Mouse (Mus musculus) megakaryocyte-erythroid progenitor cell, adult 5-6 weeks (primary cell): ENCODE measurements around the gene Creb3l4. TPM values are rescaled to one million over a fixed set of nuclear protein-coding genes. Genes with fewer than 3 reads are reported as not detected.

Experiments used
- ATAC-seq: replicated peaks from 2 replicates; pipeline ENCODE4 v1.8.0; 2016; ENCODE audit warnings: mild to moderate bottlenecking, inconsistent platforms; ENCODE audit not compliant: severe bottlenecking, poor library complexity, low FRiP score, low TSS enrichment
- total RNA-seq, 2 experiments: library from RNA; stranded (forward) in 1 of 2; stranded (reverse) in 1 of 2; fragments of 200-1000, 215-1000 nt in 1 of 2; fragments of >200 nt in 1 of 2; fragmentation: Nextera tagmentation in 1 of 2; gene quantifications; 2 replicates each; pipeline ENCODE4 v1.2.3; 2014 to 2017

The Creb3l4 gene
- total RNA-seq, 2 experiments from 2014 or later, result not detected

DNA sequence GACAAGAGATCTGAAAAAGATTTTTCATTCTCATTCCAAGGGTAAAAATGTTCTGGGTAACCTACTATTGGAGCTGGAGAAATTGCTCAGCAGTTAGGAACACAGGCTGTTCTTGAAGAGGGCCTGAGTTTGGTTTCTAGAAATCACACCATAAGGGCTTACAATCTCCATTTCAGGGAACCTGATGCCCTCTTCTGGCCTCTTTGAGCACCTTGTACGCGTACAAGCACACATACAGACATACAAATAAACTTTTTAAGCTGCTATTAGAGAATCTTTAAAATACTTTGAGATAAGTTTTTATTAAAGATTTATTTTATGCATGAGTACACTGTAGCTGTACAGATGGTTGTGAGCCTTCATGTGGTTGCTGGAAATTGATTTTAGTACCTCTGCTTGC is 38.7 kb downstream of the Creb3l4 start:
- no peak for ATAC-seq

DNA sequence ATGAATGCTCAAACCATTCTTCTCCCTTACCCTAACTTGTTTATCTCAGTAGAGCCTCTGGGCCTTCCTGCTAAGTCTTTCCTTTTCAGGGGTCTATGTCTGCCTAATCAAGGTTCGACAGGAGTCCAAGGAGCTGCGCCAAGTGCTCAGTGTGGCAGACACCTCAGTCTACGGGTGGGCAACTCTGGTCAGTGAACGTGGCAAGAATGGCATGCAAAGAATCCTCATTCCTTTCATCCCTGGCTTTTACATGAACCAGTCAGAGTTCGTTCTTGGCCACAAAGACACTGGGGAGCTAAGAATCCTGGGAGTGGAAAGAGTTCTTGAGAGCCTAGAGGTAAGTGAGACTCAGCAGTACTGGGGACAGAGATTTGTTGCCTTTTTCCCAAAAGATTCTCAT is 39.7 kb downstream of the Creb3l4 start:
- ATAC-seq, result no peak

DNA sequence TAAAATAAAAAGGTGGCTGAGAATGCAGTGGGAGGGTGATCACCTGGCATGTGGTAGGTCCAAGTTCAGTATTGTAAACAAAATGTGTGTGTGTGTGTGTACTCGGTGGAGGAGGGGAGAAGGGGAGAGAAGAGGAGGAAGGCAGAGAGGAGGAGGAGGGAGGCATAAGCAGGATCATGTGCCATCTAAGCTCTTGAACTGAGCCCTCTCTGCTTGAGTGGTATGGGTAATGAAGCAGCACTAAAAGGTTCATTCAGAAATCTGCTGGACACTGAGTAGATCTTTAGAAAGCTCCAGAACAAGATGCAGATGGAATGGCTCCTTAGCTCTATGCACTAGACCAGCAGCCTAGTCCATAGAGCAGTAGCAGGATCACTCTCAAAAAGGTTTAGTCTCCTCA is 40.4 kb downstream of the Creb3l4 start:
- ATAC-seq, result no peak

DNA sequence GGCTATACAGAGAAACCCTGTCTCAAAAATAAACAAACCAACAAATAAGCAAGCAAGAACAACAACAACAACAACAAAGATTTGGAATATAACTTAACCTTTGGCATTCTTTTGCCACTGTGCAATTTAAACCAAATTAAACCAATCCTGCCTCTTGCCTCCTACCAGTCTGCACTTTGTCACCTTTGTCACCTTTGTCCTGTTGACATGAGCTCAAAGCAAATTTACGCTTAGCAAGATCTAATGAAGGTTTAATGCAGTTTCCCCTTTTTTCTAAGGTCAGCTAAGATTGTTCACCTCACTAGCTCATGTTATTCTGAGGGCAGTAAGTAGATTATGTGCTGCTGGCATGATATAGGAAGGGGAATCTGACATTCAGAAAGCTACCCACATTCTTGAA is 45.8 kb downstream of the Creb3l4 start:
- ATAC-seq, result no peak

DNA sequence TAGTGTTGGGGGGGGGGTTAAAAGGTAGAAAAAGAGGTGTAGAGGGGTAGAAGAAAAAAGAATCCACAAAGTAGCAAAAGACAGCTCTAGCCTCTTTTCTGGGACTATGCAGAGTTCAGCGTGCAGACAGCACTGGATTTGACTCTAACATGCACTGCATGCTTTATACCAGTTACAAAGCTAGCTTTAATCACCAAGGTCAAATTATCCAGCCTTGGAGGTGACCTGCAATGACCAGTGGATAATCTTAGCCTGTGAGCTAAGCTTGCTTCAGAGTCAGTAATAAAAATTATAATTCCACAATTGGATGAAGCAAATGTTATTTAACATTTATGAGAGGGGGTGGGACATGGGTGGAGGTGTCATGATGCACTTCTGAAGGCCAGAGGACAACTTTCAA is 47.7 kb downstream of the Creb3l4 start:
- ATAC-seq, result no peak

DNA sequence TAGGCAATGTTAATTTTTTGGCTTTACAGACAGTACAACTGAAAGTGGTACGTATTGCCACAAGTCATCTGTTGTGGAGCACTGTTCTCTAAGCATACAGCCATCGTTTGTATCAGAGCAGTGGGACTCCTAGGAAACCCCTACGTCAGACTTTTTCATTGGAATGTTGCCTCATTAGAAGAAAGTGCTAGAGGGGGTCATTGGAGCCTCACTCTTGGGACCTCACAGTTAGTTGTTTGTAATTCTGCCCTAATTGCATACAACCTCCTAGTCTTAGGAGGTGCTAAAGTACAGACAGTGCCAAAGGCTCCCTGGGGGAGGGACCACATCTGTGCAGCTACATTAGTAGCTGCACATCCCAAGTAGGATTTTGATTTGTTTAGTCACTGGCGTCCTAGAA is 48.6 kb downstream of the Creb3l4 start:
- no peak for ATAC-seq

DNA sequence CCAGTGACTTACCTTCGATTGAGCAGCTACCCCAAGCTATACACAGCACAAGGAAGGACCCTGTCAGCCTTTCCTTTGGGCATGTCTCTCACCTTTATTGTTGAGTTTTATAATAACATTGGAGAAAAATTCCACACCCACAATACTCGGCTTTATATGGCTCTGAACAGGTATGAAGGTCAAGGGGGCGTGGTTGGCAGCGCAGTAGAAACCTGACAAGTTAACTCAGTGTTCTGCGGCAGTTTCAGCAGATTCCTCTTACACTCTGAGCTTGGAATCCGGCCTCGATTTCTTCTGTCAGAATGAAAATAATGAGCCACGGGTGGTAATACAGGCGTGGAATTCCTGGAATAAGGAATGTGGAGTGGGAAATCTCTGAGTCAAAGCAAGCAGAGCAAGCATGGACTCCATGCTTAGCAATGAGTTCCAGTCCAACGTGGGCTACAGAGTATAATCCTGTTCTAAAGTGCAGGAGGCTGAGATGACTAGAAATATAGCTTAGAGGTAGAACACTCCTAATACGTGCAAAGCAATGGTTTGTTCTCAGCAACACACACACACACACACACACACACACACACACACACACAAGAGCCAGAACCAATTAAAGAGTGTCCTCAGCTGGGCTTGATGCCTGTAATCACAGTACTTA is 52.3 kb downstream of the Creb3l4 start:
- no peak for ATAC-seq

Other genes starting within 250 kb of the Creb3l4 start
- 162 and 225 TPM in 2 replicates for gene Hax1, start 244.7 kb downstream of the Creb3l4 start, total RNA-seq (2014; fragmentation: Nextera tagmentation)
- gene Hax1, start 244.7 kb downstream of the Creb3l4 start, total RNA-seq (2017), result 72.2 and 78.6 TPM in 2 replicates
- 47.5 and 67.7 TPM in 2 replicates for gene 4933434E20Rik, start 191.9 kb downstream of the Creb3l4 start, total RNA-seq (2014; fragmentation: Nextera tagmentation)
- gene 4933434E20Rik, start 191.9 kb downstream of the Creb3l4 start, total RNA-seq (2017), result 42.7 and 55.0 TPM in 2 replicates
- 319 and 326 TPM in 2 replicates for gene Ubap2l, start 190.9 kb downstream of the Creb3l4 start, total RNA-seq (2014; fragmentation: Nextera tagmentation)
- 151 and 159 TPM in 2 replicates for gene Ubap2l, start 190.9 kb downstream of the Creb3l4 start, total RNA-seq (2017)
- 192 and 222 TPM in 2 replicates for gene Tpm3, start 170.9 kb downstream of the Creb3l4 start, total RNA-seq (2014; fragmentation: Nextera tagmentation)
- 375 and 390 TPM in 2 replicates for gene Tpm3, start 170.9 kb downstream of the Creb3l4 start, total RNA-seq (2017)
- 0.05 TPM in 1 of 2 replicates, not detected in the other for gene Nup210l, start 139.4 kb downstream of the Creb3l4 start, total RNA-seq (2014; fragmentation: Nextera tagmentation)
- gene Nup210l, start 139.4 kb downstream of the Creb3l4 start, total RNA-seq (2017), result not detected in 2 replicates
- gene Rps27, start 29.9 kb downstream of the Creb3l4 start, total RNA-seq (2014; fragmentation: Nextera tagmentation), result 6,200 and 6,584 TPM in 2 replicates
- gene Rps27, start 29.9 kb downstream of the Creb3l4 start, total RNA-seq (2017), result 4,833 and 5,025 TPM in 2 replicates
- 4.0 TPM in 1 of 2 replicates, not detected in the other for gene Rab13, start 29.8 kb downstream of the Creb3l4 start, total RNA-seq (2014; fragmentation: Nextera tagmentation)
- 0.38 and 0.72 TPM in 2 replicates for gene Rab13, start 29.8 kb downstream of the Creb3l4 start, total RNA-seq (2017)
- gene Jtb, start 11.9 kb downstream of the Creb3l4 start, total RNA-seq (2014; fragmentation: Nextera tagmentation), result 72.0 and 95.1 TPM in 2 replicates
- 38.3 and 48.5 TPM in 2 replicates for gene Jtb, start 11.9 kb downstream of the Creb3l4 start, total RNA-seq (2017)
- 21.9 and 23.2 TPM in 2 replicates for gene Slc39a1, start 4.7 kb upstream of the Creb3l4 start, total RNA-seq (2014; fragmentation: Nextera tagmentation)
- 27.2 and 36.8 TPM in 2 replicates for gene Slc39a1, start 4.7 kb upstream of the Creb3l4 start, total RNA-seq (2017)
- gene Crtc2, start 10.7 kb upstream of the Creb3l4 start, total RNA-seq (2014; fragmentation: Nextera tagmentation), result 33.0 and 45.4 TPM in 2 replicates
- gene Crtc2, start 10.7 kb upstream of the Creb3l4 start, total RNA-seq (2017), result 5.6 and 10.8 TPM in 2 replicates
- gene Dennd4b, start 21.7 kb upstream of the Creb3l4 start, total RNA-seq (2014; fragmentation: Nextera tagmentation), result 32.4 and 33.3 TPM in 2 replicates
- gene Dennd4b, start 21.7 kb upstream of the Creb3l4 start, total RNA-seq (2017), result 7.0 and 21.5 TPM in 2 replicates
- gene Gatad2b, start 49.7 kb upstream of the Creb3l4 start, total RNA-seq (2014; fragmentation: Nextera tagmentation), result 65.5 and 68.0 TPM in 2 replicates
- 23.8 and 28.5 TPM in 2 replicates for gene Gatad2b, start 49.7 kb upstream of the Creb3l4 start, total RNA-seq (2017)
- 1.7 and 7.3 TPM in 2 replicates for gene Slc27a3, start 146.4 kb upstream of the Creb3l4 start, total RNA-seq (2014; fragmentation: Nextera tagmentation)
- gene Slc27a3, start 146.4 kb upstream of the Creb3l4 start, total RNA-seq (2017), result 0.28 and 0.72 TPM in 2 replicates
- 39.0 and 39.3 TPM in 2 replicates for gene Ints3, start 190.1 kb upstream of the Creb3l4 start, total RNA-seq (2014; fragmentation: Nextera tagmentation)
- 16.4 and 23.2 TPM in 2 replicates for gene Ints3, start 190.1 kb upstream of the Creb3l4 start, total RNA-seq (2017)
- gene Npr1, start 222.4 kb upstream of the Creb3l4 start, total RNA-seq (2014; fragmentation: Nextera tagmentation), result 0.22 TPM in 1 of 2 replicates, not detected in the other
- not detected in 2 replicates for gene Npr1, start 222.4 kb upstream of the Creb3l4 start, total RNA-seq (2017)
- gene Ilf2, start 232.6 kb upstream of the Creb3l4 start, total RNA-seq (2014; fragmentation: Nextera tagmentation), result 113 and 117 TPM in 2 replicates
- 236 and 240 TPM in 2 replicates for gene Ilf2, start 232.6 kb upstream of the Creb3l4 start, total RNA-seq (2017)
- gene Snapin, start 247.5 kb upstream of the Creb3l4 start, total RNA-seq (2014; fragmentation: Nextera tagmentation), result 37.0 and 38.1 TPM in 2 replicates
- 19.5 and 48.6 TPM in 2 replicates for gene Snapin, start 247.5 kb upstream of the Creb3l4 start, total RNA-seq (2017)